Mouse (Mus musculus): ENCODE measurements around the gene Olfr66.

Olfr66 gene

GRCm38 (mm10) chr7:103886152-103886551 lies at the start of gene Olfr66:
Gene Olfr66 (minus strand): TSS chr7:103886252.
- no peak for DNase-seq

- no peak for DNase-seq
Observed at GRCm38 (mm10) chr7:103934264-103934663, 48.2 kb upstream of the Olfr66 start, which contains the start of gene Olfr632. Gene Olfr632 (plus strand): TSS chr7:103934347.

- no peak for DNase-seq
Observed at GRCm38 (mm10) chr7:103928525-103928924, 42.5 kb upstream of the Olfr66 start, which contains the start of gene Olfr631. Gene Olfr631 (plus strand): TSS chr7:103928825.

GRCm38 (mm10) chr7:103915338-103915737 lies 29.3 kb upstream of the Olfr66 start:
- no peak for DNase-seq

- DNase-seq, result no peak
Observed at GRCm38 (mm10) chr7:103912969-103913511, 27.0 kb upstream of the Olfr66 start.

- DNase-seq, result no peak
Observed at GRCm38 (mm10) chr7:103910047-103910446, 24.0 kb upstream of the Olfr66 start.

GRCm38 (mm10) chr7:103903187-103903586 lies 17.1 kb upstream of the Olfr66 start, which contains the start of gene Olfr65:
Gene Olfr65 (plus strand): TSS chr7:103903487.
- DNase-seq, result no peak

GRCm38 (mm10) chr7:103894385-103894784 lies 8.3 kb upstream of the Olfr66 start, which contains the start of gene Olfr64:
Gene Olfr64 (minus strand): TSS chr7:103894485.
- DNase-seq, result no peak

GRCm38 (mm10) chr7:103877093-103877492 lies 9.0 kb downstream of the Olfr66 start:
- DNase-seq, result no peak

- no peak for DNase-seq
Observed at GRCm38 (mm10) chr7:103874451-103874850, 11.6 kb downstream of the Olfr66 start.

GRCm38 (mm10) chr7:103873064-103873463 lies 13.0 kb downstream of the Olfr66 start:
- DNase-seq, result no peak

GRCm38 (mm10) chr7:103870667-103871066 lies 15.4 kb downstream of the Olfr66 start:
- no peak for DNase-seq

- no peak for DNase-seq
Observed at GRCm38 (mm10) chr7:103865716-103866115, 20.3 kb downstream of the Olfr66 start.

- DNase-seq, result no peak
Observed at GRCm38 (mm10) chr7:103861531-103861930, 24.5 kb downstream of the Olfr66 start.

- no peak for DNase-seq
Observed at GRCm38 (mm10) chr7:103860855-103861254, 25.2 kb downstream of the Olfr66 start.

GRCm38 (mm10) chr7:103859076-103859475 lies 27.0 kb downstream of the Olfr66 start:
- DNase-seq, result no peak

GRCm38 (mm10) chr7:103854669-103855068 lies 31.4 kb downstream of the Olfr66 start:
- no peak for DNase-seq

GRCm38 (mm10) chr7:103853090-103853489 lies 33.0 kb downstream of the Olfr66 start, which contains the start of gene Hbb-y:
Gene Hbb-y (minus strand): TSS chr7:103853216.
- no peak for DNase-seq

- DNase-seq, result no peak
Observed at GRCm38 (mm10) chr7:103844525-103845325, 41.3 kb downstream of the Olfr66 start.

- DNase-seq, result no peak
Observed at GRCm38 (mm10) chr7:103843034-103843433, 43.0 kb downstream of the Olfr66 start, which contains the start of gene Hbb-bh1. Gene Hbb-bh1 (minus strand): TSS chr7:103843164.

GRCm38 (mm10) chr7:103840268-103840667 lies 45.8 kb downstream of the Olfr66 start, which contains the start of gene Hbb-bh2:
Gene Hbb-bh2 (minus strand): TSS chr7:103840520.
- no peak for DNase-seq
